Mouse (Mus musculus) midbrain, embryonic 15.5 days (tissue): Measurements from ENCODE around the gene Agbl5. TPM values are rescaled to one million over a fixed set of nuclear protein-coding genes. Genes with fewer than 3 reads are reported as not detected.

ENCODE experiments used
- ATAC-seq: fragments of 200-750 bp; cut with Nextera tagmentation; replicated peaks from 2 replicates; pipeline ENCODE4 v1.8.0; 2017; ENCODE audit warnings: moderate TSS enrichment
- H3K27ac ChIP-seq: fragments of 300-500 bp; sonication (generic); 2 replicates; pipeline ENCODE4 v1.5.1; 2015; ENCODE audit warnings: mild to moderate bottlenecking, inconsistent platforms
- H3K27me3 ChIP-seq: fragments of 300-500 bp; sonication (generic); replicated peaks from 2 replicates; pipeline ENCODE4 v1.6.1; 2015; ENCODE audit warnings: inconsistent platforms
- H3K36me3 ChIP-seq: fragments of 300-500 bp; sonication (generic); replicated peaks from 2 replicates; pipeline ENCODE4 v1.6.1; 2015; ENCODE audit warnings: inconsistent platforms
- H3K4me1 ChIP-seq: fragments of 300-500 bp; sonication (generic); 2 replicates; pipeline ENCODE4 v1.6.1; 2015; ENCODE audit warnings: inconsistent platforms
- H3K4me2 ChIP-seq: fragments of 300-500 bp; sonication (generic); 2 replicates; pipeline ENCODE4 v1.6.1; 2015; ENCODE audit warnings: inconsistent platforms, mild to moderate bottlenecking, moderate library complexity
- H3K4me3 ChIP-seq: fragments of 300-500 bp; sonication (generic); 2 replicates; pipeline ENCODE4 v1.5.1; 2015; ENCODE audit warnings: mild to moderate bottlenecking, inconsistent platforms
- H3K9ac ChIP-seq: fragments of 300-500 bp; sonication (generic); 2 replicates; pipeline ENCODE4 v1.6.1; 2015; ENCODE audit warnings: mild to moderate bottlenecking, inconsistent platforms
- H3K9me3 ChIP-seq: fragments of 300-500 bp; sonication (generic); 2 replicates; pipeline ENCODE4 v1.6.1; 2016; ENCODE audit warnings: inconsistent platforms
- WGBS: fragments of 180-500 bp; shearing (Covaris S2); methylation state at CpG from one replicate; pipeline ENCODE4 v1.1.7; 2015; ENCODE audit warnings: mixed read lengths; 5-methylcytosine and 5-hydroxymethylcytosine counted together
- polyA plus RNA-seq: library from polyadenylated mRNA; unstranded; fragments of >200 nt; fragmentation: Nextera tagmentation; extraction: Ambion mirVana; gene quantifications from 2 replicates; pipeline ENCODE4 v1.2.1, GENCODE M21; 2015

The Agbl5 gene
- polyA plus RNA-seq, 1 experiment from 2014 or later, result 32.3 TPM

GRCm38 (mm10) chr5:30889088-30889754, 727 bp downstream of the Agbl5 start:
- Histone ChIP-seq H3K4me1 (peaks cover 21% of the 10 kb centered on the region), H3K9me3 (no peaks in the 10 kb centered on the region), H3K4me2 (peak overlapping the region; percentile 59), H3K27me3 (no peaks in the 10 kb centered on the region), H3K9ac (peak overlapping the region; percentile 80), H3K36me3 (peaks cover 34% of the 10 kb centered on the region), H3K4me3 (peak overlapping the region; percentile 78), H3K27ac (peak overlapping the region; percentile 99)
- WGBS, result under 1% methylated on average over 42 of the region's 42 CpGs
- ATAC-seq, result peak; percentile 25

- Histone ChIP-seq H3K9me3 (no peaks in the 10 kb centered on the region), H3K9ac (peak overlapping the region; percentile 80), H3K4me1 (peaks cover 21% of the 10 kb centered on the region), H3K36me3 (peaks cover 45% of the 10 kb centered on the region), H3K4me2 (peak overlapping the region; percentile 59), H3K4me3 (peak overlapping the region; percentile 78), H3K27me3 (no peaks in the 10 kb centered on the region), H3K27ac (peak overlapping the region; percentile 99; the same call in 1 of the 2 replicates)
- WGBS, result 86% methylated on average over 7 of the region's 7 CpGs
- no peak for ATAC-seq
Observed at GRCm38 (mm10) chr5:30890375-30890774, 1.9 kb downstream of the Agbl5 start.

GRCm38 (mm10) chr5:30901860-30902259, 13.4 kb downstream of the Agbl5 start:
- no peak overlapping the region for H3K4me2 ChIP-seq
- WGBS, result 95% methylated on average over 5 of the region's 5 CpGs
- no peaks in the 10 kb centered on the region for H3K9me3 ChIP-seq
- H3K9ac ChIP-seq, result no peak overlapping the region
- no peak overlapping the region for H3K4me3 ChIP-seq
- no peak overlapping the region for H3K27ac ChIP-seq
- H3K4me1 ChIP-seq, result peaks cover 19% of the 10 kb centered on the region
- H3K36me3 ChIP-seq, result peaks cover 30% of the 10 kb centered on the region
- H3K27me3 ChIP-seq, result no peaks in the 10 kb centered on the region
- ATAC-seq, result no peak

DNA sequence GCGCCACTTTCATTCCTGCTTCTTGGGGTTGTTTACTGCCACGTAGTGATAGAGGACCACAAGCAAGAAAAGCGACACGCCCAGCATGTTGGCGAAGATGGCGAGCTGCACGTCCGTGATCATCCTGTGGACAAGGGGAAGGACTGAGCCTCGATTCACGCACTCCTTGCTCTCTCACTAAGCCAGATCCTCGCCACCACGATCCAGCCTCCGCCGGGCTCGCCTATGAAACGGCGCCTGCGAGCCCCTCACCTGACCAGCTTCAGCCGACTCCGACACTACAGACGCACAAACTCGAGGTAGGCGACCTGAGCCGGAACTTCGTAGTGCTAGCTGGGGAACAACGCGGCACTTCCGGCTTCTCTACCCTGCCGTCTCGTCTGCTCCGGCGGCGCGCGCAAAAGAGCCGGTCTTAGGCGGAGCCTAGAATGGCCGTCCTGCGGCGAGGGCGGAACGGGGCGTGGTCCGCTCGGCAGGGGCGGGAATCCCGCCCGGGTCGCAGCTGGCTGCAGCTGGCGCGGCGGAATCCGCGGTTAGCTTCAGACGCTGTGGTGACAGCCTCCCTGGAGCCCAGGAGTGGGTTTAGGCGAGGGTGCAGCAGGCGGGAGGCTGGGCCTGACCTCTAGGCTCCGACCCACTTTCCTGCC, 19.0 kb downstream of the Agbl5 start, which contains the start of gene Ost4:
TSS of gene Ost4 (minus strand) at position 376 of the 647 bp plus-strand sequence.
- H3K27me3 ChIP-seq, result no peaks in the 10 kb centered on the region
- under 1% methylated on average over 58 of the region's 58 CpGs for WGBS
- H3K4me1 ChIP-seq, result peaks cover 30% of the 10 kb centered on the region
- peak within 1 kb of the TSS; percentile 84 for H3K27ac ChIP-seq
- H3K4me3 ChIP-seq, result peak within 1 kb of the TSS; percentile 71
- no peaks in the 10 kb centered on the region for H3K9me3 ChIP-seq
- H3K36me3 ChIP-seq, result peaks cover 26% of the 10 kb centered on the region
- H3K4me2 ChIP-seq, result peak within 1 kb of the TSS; percentile 96
- peak within 1 kb of the TSS; percentile 77 for H3K9ac ChIP-seq
- peak; percentile 95 for ATAC-seq

DNA sequence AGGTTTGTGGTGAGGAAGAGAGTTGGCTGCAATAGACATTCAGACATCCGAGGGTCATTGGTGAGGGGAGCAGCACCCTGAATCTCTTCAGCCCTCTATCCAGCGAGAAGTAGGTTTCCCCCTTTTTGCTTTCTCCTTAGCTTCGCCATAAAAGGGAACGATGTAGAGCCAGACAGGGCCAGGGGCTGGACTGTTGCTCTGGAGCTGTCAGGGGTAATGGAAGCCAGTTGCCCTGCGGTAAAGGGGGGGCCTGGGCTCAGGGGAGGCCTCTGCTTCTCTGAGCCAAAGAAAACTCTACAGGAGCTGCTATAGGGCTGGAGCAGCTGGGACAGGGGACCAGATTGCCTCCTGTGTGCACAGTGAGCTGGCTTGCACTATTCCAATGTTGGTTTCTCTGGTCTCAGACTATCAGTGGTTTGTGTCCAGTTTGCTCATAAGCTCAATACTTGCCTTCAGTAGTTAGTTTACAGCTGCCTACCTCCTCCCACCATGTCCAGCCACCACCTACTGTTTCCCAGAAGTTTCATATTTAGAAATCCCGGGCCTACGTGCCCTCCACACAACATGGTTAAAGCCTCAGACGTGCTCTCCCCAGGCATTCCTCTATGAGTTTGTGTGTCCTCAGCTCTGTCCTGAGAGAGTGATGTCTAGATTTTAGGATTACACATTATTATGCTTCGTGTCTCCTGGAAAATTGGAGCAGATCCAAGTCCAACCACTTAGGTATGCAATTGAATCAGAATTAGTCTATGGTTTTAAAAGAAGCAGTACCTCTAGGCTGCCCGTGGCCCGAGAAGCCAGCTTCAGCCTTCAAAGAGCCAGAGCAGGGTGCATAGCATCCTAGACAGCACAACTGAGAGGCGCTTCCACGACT, 20.2 kb downstream of the Agbl5 start:
- no peak; the same call in 1 of the 2 replicates for ATAC-seq
- Histone ChIP-seq H3K4me2 (peak overlapping the region; percentile 96), H3K4me1 (peaks cover 35% of the 10 kb centered on the region), H3K9me3 (no peaks in the 10 kb centered on the region), H3K27ac (peak overlapping the region; percentile 84; the same call in 1 of the 2 replicates), H3K27me3 (no peaks in the 10 kb centered on the region), H3K36me3 (peaks cover 18% of the 10 kb centered on the region), H3K9ac (peak overlapping the region; percentile 77; the same call in 1 of the 2 replicates), H3K4me3 (peak overlapping the region; percentile 71)
- WGBS, result 55% methylated on average over 13 of the region's 13 CpGs

- Histone ChIP-seq H3K36me3 (peaks cover 13% of the 10 kb centered on the region), H3K27me3 (no peaks in the 10 kb centered on the region), H3K9me3 (no peaks in the 10 kb centered on the region), H3K9ac (no peak overlapping the region), H3K4me3 (no peak overlapping the region), H3K4me1 (peaks cover 37% of the 10 kb centered on the region), H3K4me2 (no peak overlapping the region), H3K27ac (no peak overlapping the region)
- 68% methylated on average over 7 of the region's 7 CpGs for WGBS
- no peak for ATAC-seq
Observed at GRCm38 (mm10) chr5:30909300-30909659, 20.8 kb downstream of the Agbl5 start.

GRCm38 (mm10) chr5:30909863-30910262, 21.4 kb downstream of the Agbl5 start:
- ATAC-seq, result no peak
- 85% methylated on average over 7 of the region's 7 CpGs for WGBS
- H3K4me3 ChIP-seq, result no peak overlapping the region
- H3K4me2 ChIP-seq, result no peak overlapping the region
- H3K4me1 ChIP-seq, result peaks cover 37% of the 10 kb centered on the region
- no peak overlapping the region for H3K27ac ChIP-seq
- H3K9ac ChIP-seq, result no peak overlapping the region
- no peaks in the 10 kb centered on the region for H3K27me3 ChIP-seq
- H3K9me3 ChIP-seq, result no peaks in the 10 kb centered on the region
- peaks cover 7% of the 10 kb centered on the region for H3K36me3 ChIP-seq

DNA sequence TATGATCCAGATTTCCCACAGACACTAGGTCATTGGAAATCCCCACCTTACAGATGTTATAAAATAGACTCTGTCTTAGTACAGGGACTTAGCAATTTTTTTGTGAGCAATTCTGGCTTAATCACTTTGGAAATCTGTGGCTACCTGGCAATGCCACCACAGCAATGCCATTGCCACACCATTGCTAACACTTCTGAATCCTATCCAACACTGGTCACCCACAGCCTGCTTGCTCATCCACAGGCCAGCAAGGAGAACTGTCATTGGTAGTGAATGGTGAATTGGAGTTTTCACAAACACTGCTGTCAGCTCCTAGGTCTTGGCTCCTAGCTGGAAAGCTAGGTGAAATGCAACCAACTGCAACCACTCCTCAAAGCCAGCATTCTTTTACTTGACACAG, 22.0 kb downstream of the Agbl5 start:
- no peak overlapping the region for H3K4me3 ChIP-seq
- H3K4me2 ChIP-seq, result no peak overlapping the region
- no peak overlapping the region for H3K9ac ChIP-seq
- H3K27me3 ChIP-seq, result no peaks in the 10 kb centered on the region
- peaks cover 35% of the 10 kb centered on the region for H3K4me1 ChIP-seq
- 0 out of 2 replicates have a peak, but pooled peaks cover 1% of the 10 kb centered on the region for H3K36me3 ChIP-seq
- no peak for ATAC-seq
- no peak overlapping the region for H3K27ac ChIP-seq
- H3K9me3 ChIP-seq, result no peaks in the 10 kb centered on the region

- H3K27ac ChIP-seq, result peak overlapping the region; percentile 62; the same call in 1 of the 2 replicates
- H3K9ac ChIP-seq, result no peak overlapping the region
- no peak for ATAC-seq
- H3K4me1 ChIP-seq, result peaks cover 26% of the 10 kb centered on the region
- no peaks in the 10 kb centered on the region for H3K36me3 ChIP-seq
- 48% methylated on average over 5 of the region's 5 CpGs for WGBS
- H3K4me2 ChIP-seq, result no peak overlapping the region
- H3K4me3 ChIP-seq, result no peak overlapping the region
- H3K27me3 ChIP-seq, result no peaks in the 10 kb centered on the region
- no peaks in the 10 kb centered on the region for H3K9me3 ChIP-seq
Observed at GRCm38 (mm10) chr5:30912156-30912555, 23.7 kb downstream of the Agbl5 start.

- Histone ChIP-seq H3K27me3 (no peaks in the 10 kb centered on the region), H3K36me3 (no peaks in the 10 kb centered on the region), H3K4me1 (peaks cover 22% of the 10 kb centered on the region), H3K9ac (no peak within 1 kb of the TSS), H3K4me2 (peak within 1 kb of the TSS; percentile 22), H3K27ac (peak within 1 kb of the TSS; percentile 62), H3K4me3 (no peak within 1 kb of the TSS), H3K9me3 (no peaks in the 10 kb centered on the region)
- ATAC-seq, result no peak
- 33% methylated on average over 13 of the region's 13 CpGs for WGBS
Observed at GRCm38 (mm10) chr5:30913060-30913841, 24.8 kb downstream of the Agbl5 start, which contains the start of gene Emilin1. TSS of gene Emilin1 (plus strand) at chr5:30913402.

- Histone ChIP-seq H3K36me3 (no peaks in the 10 kb centered on the region), H3K27me3 (no peaks in the 10 kb centered on the region), H3K4me1 (peaks cover 18% of the 10 kb centered on the region), H3K9me3 (no peaks in the 10 kb centered on the region), H3K4me2 (peak overlapping the region; percentile 22; the same call in 1 of the 2 replicates), H3K27ac (peak overlapping the region; percentile 62; the same call in 1 of the 2 replicates), H3K4me3 (no peak overlapping the region), H3K9ac (no peak overlapping the region)
- 87% methylated on average over 7 of the region's 7 CpGs for WGBS
- no peak for ATAC-seq
Observed at GRCm38 (mm10) chr5:30914101-30914635, 25.7 kb downstream of the Agbl5 start.
